Mouse (Mus musculus): ENCODE data around the gene Slc12a8.

Gene Slc12a8

DNA sequence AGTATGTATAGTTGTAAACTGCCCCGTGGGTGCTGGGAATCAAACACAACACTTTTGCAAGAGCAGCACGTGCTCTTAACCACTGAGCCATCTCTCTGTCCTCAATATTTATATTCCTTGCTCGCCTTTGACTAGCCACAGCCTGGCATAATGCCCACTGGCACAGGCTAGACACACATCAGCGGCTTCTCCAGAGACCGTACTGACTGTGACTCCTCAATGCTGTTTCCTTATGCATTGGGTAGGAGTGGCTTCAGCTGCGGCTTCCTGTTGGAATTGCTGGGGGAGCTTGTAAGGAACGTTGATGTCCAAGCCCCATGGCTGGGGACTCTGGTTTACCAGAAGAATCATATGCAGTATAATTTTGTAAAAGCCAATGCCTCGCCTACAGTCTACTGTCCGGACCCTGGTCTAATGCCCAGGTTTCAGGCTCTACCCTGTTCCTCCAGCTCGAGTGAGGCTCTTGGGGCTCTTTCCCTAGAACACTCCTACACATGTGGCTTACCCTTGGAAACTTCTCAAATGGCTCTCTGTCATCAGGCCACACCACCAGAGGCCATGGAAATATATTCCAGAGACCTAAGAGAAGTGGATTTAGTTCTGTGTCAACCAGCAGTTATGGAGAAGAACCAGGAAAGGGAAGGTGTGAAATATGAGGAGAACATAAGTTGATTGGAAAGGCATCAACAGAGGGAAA is 158.2 kb downstream of the Slc12a8 start:
- DNase-seq (ENCODE audit: low spot score in 2 of 2) = no peak

DNA sequence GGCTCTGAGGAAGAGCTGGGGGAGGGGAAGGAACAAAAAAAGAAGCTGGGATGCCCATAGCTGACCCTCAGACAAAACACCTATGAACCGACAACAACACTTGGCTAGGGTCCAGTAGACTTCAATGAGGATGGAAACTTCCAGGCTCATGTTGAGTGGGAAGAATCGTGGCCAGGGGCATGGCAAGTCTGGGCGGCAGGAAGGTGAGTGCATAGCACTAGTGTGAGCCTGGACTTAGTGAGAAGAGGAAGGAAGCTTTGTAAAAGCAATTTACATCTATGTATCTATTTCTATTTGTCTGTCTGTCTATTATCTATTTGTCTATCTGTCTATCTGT is 158.7 kb downstream of the Slc12a8 start:
- no peak for DNase-seq (ENCODE audit: low spot score in 2 of 2)

DNA sequence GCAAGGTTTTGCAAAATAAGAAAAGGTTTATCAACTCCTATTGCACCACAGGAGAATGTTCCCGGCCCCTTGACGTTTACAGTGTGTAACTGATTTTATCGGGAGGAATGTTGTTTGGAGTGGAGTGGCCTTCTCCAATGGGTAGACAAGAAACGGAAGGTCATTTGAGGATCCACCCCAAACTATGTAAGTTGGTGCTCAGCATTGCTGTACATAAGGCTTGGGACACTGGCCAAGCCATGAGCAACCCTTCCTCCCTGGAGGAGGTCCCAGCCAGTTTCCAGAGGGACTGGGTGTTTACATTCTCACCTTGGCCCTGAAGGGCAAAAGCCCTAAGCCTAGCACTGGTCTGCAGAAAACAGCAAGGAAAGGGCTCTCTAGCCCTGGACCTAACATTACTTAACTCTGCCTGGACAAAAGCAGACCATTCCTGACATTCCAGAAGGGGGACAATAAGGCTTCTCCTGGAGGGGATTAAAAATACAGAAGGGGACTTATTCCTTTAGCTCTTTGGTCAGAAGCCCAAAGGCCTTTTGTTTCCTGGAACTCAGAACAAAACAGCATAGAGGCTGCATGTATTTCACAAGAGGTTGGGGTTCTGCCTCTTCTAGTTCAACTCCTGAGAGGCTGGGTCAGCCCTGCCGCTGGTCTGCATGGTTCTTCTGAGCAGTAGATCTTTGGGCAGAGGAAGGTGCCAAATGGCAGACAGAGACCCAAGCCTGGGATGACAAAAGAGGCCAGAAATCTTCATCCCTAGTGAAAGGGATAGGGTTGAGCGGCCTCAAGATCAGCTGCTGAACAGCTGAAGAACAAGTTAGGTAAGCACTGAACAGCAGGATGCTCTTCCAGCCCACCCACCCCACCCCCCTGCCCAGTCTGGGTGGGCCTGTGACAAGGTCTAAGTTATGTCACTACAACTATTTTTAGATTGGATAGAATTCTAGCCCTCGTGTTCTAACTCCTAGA is 159.5 kb downstream of the Slc12a8 start:
- DNase-seq (ENCODE audit: low spot score in 2 of 2) = no peak

DNA sequence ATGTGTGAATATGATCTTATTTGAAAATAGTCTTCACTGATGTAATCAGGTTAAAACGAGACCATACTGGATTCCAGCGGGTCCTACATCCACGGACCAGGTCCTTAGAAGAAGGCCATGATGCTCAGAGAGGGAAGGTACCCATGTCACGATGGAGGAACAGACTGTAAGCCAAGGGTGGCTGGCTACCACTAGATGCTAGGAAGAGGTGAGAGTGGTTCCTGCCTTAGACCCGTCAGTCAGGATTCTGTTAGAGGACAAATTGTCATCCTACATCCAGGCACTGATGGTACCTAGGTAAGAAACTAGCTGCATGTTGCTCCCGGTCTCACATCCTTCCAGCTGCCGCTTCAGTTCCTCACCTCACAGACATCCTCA is 160.2 kb downstream of the Slc12a8 start:
- no peak for DNase-seq (ENCODE audit: low spot score in 2 of 2)

DNA sequence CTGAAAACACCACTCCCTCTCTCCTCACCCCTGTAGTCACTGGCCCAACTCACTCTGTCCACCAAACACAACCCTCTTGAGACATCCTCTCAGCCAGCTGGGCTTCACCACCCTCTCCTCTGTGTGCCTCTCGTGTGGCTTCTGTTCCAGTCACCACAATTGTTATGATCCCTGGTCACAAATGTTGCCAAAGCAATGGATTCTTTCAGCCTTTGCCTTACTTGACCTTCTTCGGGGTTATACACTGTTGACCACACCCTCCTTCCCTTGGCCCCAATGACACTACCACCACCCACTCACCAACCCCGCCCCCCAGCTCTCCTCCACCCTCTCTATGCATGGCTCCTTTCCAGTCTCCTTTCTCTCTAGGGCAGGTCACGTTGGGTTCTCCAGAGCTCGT is 160.8 kb downstream of the Slc12a8 start:
- no peak for DNase-seq (ENCODE audit: low spot score in 2 of 2)

DNA sequence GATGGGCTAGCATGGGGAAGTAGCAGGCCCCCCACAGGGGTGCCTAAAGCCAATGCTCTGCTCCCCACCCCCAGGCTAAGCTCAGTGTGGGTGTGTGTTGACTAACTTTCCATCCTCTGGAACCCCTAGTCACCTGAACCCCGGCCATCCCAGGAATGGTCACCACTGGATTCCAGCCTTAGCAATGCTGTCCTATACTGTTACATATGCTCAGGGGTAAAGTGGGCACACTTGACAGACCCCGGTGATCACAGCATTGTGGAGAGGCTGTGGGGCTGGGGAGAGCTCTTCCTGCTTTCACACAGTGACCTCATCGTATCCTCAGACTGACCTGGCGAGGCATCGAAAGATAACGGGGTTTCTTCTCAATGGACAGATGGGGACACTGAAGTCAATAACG is 163.1 kb downstream of the Slc12a8 start:
- DNase-seq (ENCODE audit: low spot score in 2 of 2) = no peak

DNA sequence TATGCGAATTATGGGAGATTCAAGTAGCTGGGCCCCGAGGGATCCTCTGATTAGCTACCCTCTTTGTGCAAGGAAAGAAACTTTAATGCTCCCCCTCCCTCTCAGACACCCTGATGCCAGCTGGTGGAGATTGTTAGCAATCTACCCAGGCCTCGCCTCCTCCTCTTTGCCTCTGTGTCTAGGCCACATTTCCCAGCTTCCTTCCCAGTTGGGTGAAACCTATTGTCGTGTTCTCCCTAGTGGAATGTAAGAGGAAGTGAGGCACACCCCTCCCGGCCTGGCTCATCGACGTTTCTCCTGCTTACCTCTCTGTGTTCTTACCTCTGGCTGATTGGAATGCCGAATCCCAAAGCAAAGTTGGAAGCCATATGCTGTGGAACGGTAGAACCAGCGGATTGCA is 163.7 kb downstream of the Slc12a8 start:
- no peak for DNase-seq (ENCODE audit: low spot score in 2 of 2)

DNA sequence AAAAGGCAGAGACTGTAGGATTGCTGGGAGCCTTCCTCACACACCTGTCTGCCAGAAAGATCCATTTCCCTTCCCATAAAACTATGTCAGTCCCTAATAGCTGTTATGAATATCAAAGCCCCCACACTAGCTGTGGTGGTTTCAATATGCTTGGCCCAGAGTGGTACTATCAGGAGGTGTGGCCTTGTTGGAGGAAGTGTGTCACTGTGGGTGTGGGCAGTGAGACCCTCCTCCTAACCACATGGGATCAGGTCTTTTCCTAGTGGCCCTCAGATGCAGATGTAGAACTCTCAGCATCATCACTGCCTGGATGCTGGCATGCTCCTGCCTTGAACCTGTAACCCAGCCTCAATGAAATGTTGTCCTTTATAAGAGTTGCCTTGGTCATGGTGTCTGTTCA is 164.5 kb downstream of the Slc12a8 start:
- no peak for DNase-seq (ENCODE audit: low spot score in 2 of 2)

DNA sequence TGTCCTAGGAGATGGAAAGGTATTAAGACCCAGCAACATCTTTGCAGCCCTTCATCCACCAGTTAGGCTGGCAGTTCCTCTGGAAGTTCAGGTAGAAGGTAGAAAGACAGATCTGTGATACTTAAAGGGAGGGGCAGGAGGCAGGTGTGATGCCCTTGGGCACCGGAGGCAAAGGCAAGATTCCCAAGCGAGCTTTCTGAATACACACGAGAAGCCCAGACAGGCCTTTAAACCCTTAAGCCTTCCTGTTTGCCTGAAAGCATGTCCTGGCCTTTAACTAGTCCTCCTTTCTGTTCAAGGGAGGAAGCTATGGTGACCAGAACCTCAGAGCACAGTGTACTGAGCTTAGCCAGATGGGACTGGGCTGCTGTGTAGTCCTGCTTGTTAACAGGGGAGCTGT is 165.5 kb downstream of the Slc12a8 start:
- no peak for DNase-seq (ENCODE audit: low spot score in 2 of 2)

DNA sequence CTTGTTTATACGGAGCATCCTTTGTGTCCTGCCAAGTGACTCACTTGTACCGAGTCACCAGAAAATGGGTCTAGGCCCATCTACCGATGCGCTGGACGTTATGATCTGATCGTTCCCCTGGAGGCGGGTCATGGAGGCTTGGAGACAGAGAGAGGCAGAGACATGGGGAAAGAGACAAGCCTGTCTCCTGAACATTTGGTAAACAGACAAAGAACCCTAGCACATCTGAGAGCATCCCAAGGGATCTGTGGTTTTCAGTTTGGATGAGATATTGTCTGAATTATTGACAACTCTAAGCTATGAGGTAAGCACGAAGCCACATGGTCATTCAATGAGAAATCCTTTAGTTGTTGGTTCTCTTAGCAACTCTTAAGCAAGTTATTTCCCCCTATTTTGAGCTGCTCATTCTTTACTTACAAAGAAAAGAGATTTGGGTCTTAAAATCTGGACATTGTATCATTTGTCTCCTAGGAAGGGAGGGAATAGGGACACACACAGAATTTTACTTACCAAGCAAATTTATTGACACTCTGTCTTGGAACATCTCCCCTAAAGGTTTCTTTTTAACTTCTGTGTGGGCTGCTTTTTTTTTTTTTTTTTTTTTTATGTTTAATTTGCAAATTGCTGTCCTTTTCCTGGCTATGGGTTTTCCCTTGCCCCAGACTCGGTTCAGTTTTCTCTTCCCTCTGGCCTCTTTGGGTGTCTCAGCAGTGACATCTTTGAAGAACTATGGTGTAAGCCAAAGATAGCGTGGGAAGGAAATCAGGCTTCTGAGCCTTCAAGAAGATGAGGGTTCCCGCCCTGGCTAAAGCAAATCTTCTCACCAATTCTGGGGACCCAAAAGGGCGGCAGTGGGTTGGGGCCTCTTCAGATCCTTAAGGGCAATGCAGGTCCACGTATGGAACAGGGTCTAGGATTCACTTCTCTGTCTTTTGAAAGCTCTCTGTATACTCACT is 166.4 kb downstream of the Slc12a8 start:
- no peak for DNase-seq (ENCODE audit: low spot score in 2 of 2)

DNA sequence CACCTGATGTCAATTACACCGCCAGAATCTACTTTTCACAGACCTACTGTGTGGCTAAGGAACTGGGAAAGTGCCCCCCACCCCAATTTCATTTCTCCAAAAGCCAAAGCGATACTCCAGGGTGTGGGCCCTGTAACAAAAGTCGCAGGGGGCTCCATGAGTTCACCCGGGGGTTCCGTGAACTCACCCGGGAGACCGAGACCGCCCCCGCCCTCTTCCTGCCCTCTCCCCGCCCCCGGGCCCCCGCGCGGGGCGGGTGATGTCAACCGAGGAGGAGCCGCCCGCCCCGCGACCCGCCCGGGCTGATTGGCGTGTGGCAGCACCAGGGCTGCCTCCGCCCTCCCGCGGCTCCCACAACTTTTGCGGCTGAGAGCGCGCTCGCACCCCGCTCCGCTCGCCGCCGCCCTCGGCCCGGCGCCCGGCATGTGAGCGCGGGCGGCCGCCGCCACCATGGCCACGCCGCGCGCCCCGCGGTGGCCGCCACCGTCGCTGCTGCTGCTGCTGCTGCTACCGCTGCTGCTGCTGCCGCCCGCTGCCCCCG is 167.1 kb downstream of the Slc12a8 start, which contains the start of gene Heg1:
TSS of gene Heg1 (plus strand) at position 209 of the 541 bp plus-strand sequence.
- DNase-seq (ENCODE audit: low spot score in 2 of 2) = peak; percentile 70 to 82

DNA sequence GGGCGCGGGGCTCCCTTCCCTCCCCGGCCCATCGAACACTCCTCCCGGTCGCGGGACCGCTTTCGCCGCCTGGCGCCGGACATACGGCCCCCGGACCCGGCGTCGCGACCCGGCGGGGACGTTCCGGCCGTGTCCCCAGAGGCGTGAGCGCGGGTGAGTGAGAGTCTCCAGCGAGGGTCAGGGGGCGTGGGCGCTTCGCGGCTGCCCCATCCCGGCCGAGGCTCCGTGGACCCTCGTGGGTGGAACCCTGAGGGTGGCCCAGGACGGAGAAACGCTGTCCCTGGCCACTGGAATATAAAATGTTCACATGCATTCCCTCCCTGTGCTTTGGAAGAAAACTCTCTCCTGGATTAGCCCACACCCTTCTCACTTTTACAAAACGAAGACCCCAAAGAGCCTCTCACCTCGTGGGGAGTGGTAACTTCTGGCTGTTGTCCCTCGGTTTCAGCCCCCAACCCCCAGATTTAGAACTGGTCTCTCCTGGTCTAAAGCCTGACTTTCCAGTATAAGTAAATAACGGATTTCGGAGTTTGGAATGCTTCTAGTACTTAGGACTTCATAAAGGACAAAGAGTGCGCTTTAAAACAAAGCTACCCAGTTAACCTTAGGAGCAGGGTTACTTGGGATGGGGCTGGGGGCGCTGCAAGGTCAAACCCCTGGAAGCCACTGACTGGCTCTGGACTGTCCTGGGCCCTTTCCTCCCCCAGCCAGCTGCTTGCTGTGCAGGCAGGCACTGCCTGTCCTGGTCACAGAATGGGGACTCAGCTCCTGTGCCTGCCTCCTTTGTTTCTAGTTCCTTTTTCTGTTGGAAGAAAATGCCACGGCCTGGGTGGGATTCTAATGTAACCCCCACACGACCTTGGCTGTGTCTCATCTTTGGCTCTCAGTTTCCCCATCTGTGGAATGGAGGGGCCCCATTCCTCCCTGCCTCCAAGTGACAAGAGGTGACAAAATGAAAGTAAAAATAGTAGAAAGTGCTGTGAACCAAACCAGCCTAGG is 167.9 kb downstream of the Slc12a8 start:
- DNase-seq (ENCODE audit: low spot score in 2 of 2) = peak; percentile 48 to 54

DNA sequence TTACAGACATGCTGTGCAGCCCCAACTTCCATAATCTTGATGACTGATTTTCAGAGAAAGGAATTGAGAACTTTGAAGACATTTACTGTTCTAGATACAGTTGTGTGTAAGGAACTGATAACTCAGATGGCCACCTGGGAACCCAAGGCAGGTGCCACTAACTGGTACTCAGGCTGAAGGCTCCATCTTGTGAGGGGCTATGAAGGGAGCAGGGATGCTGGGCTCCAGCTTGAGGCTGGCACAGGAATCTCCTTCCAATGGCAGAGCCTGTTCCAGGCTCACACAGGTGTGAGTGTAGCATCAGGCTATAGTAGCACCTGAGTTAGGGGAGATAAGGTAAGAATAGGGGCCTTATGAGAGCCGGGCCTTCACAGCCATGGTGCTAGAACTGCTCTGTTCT is 168.9 kb downstream of the Slc12a8 start:
- DNase-seq (ENCODE audit: low spot score in 2 of 2) = no peak

DNA sequence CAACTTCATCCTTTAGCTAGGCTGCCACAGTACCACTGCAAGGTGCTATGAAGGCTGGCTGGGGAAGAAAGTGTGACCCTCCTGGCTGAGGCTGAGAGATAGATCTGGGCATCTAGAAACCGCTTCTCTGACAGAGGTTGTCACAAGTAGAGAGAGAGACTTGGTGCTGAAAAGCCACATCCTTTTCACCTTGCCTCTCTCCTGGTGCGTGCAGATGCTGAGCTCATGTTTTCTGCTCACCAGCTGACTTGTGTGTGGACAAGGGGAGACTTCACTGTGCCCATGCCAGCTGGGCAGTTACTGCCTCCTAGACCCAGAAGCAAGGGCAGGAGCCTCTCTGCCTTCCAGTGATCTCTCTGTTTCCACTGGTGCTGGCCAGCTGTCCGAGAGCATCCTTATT is 170.6 kb downstream of the Slc12a8 start:
- no peak for DNase-seq (ENCODE audit: low spot score in 2 of 2)

DNA sequence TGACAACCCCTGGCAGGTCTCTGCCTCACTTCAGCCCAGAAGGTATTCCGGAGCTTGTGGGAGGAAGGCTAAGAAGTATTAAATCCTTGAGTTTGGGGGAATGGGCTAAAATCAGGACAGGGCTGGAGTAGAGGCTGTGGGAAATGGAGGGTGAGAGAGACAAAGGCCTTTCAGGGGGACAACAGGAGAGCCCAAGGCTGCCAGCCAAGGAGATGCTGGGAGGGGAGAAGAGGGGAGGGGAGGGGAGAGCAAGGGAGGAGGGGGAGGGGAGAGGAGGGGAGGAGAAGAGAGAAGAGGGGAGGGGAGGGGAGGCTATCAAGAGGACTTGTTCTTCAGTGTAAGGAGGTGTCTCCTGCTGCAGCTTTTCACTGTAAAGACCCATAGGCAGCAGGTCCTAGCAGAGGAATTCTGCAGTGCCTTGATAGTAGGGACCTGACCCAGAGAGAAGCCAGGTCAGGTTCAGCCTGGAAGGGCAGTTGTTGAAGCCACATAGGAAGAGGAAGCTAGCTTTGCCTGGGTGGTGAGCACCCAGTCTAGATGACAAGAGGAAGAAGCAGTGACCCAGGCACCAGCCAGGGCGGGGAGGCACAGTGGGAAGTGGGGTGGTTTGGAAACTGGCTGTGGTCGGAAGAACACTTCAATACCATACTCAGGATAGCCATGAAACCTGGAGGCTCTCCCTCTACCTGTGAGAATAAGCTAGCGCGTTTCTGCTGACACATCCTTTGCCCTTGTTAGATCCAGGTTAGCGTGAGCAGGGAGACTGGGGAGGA is 174.0 kb downstream of the Slc12a8 start:
- peak in 1 of 2 experiments; percentile 64 for DNase-seq (ENCODE audit: low spot score in 2 of 2)

DNA sequence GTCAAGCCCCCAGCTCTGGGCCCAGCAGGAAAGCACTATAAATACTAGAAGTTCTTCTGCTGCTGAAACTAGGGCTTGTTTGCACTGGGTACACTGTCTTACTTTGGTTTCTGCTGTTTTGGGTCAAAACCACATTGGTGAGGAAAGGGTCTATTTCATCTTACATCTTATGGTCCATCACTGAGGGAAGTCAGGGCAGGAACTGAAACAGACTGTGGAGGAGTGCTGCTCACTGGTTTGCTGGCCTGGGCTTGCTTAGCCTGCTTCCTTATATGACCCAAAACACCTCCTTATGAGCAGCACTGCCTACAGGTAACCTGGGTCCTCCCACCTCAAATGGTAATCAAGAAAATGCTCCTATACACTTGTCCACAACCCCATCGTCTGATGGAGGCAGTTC is 176.4 kb downstream of the Slc12a8 start:
- no peak for DNase-seq (ENCODE audit: low spot score in 2 of 2)

DNA sequence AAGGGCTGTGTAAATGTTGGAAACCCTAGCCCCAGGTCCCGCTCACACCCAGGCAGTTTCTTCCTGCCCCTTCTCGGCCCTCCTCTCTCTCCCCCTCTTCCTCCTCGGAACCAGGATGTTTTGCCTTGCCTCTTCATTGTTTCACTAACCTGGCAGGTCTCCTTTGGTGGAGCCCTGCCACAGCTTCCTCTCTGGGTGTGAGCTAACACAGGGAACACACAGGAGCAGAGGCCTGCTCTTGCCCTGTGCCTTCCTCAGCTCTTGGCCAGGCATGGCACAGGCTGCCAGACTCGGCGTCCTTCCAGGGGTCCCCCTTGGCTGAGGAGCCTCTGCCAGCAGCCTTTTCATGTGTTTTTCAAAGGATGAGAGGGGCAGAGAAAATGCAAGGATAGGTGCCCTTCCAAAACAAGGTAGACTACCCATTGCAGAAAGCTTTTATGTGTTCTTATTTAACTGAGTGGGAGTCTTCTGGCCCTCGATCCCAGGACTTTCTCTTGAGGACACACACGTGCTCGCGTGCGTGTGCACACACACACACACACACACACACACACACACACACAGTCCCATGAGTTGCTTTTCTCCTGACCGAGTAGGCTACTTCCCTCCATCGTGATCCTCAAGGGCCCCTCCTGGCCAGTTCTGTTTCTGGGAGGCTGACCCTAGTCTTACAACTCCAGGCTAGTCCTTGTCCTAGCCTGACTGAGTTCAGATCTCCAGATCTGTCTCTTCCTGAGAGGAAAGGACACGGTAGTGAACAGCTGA is 179.9 kb downstream of the Slc12a8 start:
- DNase-seq (ENCODE audit: low spot score in 2 of 2) = no peak

DNA sequence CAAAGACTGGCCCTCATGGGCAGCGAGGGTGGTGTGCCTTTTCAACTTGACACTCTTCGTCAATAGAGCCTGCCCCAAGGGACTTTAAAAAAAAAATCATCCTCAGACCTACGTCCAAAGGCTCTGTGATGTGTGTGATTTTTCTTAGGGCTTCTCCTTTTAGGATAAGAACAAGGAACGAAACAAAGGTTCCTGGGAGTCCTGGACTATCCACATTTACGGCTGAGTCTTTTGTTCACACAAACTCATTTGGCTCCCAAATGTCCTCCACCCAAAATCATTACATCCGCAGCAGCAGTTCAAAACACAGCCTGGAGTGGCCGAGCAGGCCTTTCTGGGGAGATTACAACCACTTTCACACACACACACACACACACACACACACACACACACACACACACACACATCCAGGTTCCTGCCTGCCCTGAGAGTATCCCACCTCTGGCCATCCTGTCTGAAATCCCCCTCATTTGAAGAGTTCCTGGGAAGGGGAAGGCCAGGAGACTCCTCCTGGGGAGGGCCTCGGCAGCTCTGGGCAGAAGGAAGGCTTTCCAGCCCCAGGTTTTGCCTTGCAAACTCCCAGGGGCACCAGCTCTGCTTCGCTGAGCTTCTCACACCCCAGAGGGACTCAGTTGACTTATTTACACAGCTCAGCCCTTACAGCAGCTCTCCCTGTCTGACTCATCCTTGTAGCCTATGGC is 180.6 kb downstream of the Slc12a8 start:
- DNase-seq (ENCODE audit: low spot score in 2 of 2) = no peak
